Mouse (Mus musculus): Measurements from ENCODE around the gene Dnajc6. TPM values are rescaled to one million over a fixed set of nuclear protein-coding genes. Genes with fewer than 3 reads are reported as not detected.

Gene Dnajc6
- total RNA-seq, 2 experiments from 2014 or later, result 12.5 to 15.4 TPM

- no peak for ATAC-seq (replicated peaks; ENCODE audit: poor library complexity, severe bottlenecking)
Observed at GRCm38 (mm10) chr4:101674790-101675189, 178.3 kb downstream of the Dnajc6 start.

GRCm38 (mm10) chr4:101675726-101676125 is 179.3 kb downstream of the Dnajc6 start:
- ATAC-seq (replicated peaks; ENCODE audit: poor library complexity, severe bottlenecking), result peak; percentile 25; the same call in 1 of the 2 replicates

GRCm38 (mm10) chr4:101682620-101683019 is 186.2 kb downstream of the Dnajc6 start:
- ATAC-seq (replicated peaks; ENCODE audit: poor library complexity, severe bottlenecking), result no peak

- no peak for ATAC-seq (replicated peaks; ENCODE audit: poor library complexity, severe bottlenecking)
Observed at GRCm38 (mm10) chr4:101683086-101683485, 186.6 kb downstream of the Dnajc6 start.

- ATAC-seq (replicated peaks; ENCODE audit: poor library complexity, severe bottlenecking), result no peak
Observed at GRCm38 (mm10) chr4:101684821-101685220, 188.4 kb downstream of the Dnajc6 start.

GRCm38 (mm10) chr4:101686227-101686810 is 189.9 kb downstream of the Dnajc6 start:
- peak; percentile 66 for ATAC-seq (replicated peaks; ENCODE audit: poor library complexity, severe bottlenecking)

- no peak for ATAC-seq (replicated peaks; ENCODE audit: poor library complexity, severe bottlenecking)
Observed at GRCm38 (mm10) chr4:101689241-101689640, 192.8 kb downstream of the Dnajc6 start.

GRCm38 (mm10) chr4:101689645-101690044 is 193.2 kb downstream of the Dnajc6 start:
- ATAC-seq (replicated peaks; ENCODE audit: poor library complexity, severe bottlenecking), result no peak

Other genes with a start within 250 kb of the Dnajc6 start
- 46.7 and 47.4 TPM in 2 replicates for gene Jak1, start 231.4 kb upstream of the Dnajc6 start, total RNA-seq (2014; fragmentation: Nextera tagmentation)
- gene Jak1, start 231.4 kb upstream of the Dnajc6 start, total RNA-seq (2017), result 52.4 and 57.7 TPM in 2 replicates
- 10.6 and 12.3 TPM in 2 replicates for gene Ak4, start 77.4 kb upstream of the Dnajc6 start, total RNA-seq (2014; fragmentation: Nextera tagmentation)
- 27.4 and 37.0 TPM in 2 replicates for gene Ak4, start 77.4 kb upstream of the Dnajc6 start, total RNA-seq (2017)
- gene Leprot, start 151.1 kb downstream of the Dnajc6 start, total RNA-seq (2014; fragmentation: Nextera tagmentation), result 31.4 and 46.0 TPM in 2 replicates
- 45.3 and 45.7 TPM in 2 replicates for gene Leprot, start 151.1 kb downstream of the Dnajc6 start, total RNA-seq (2017)
- gene Lepr, start 220.8 kb downstream of the Dnajc6 start, total RNA-seq (2014; fragmentation: Nextera tagmentation), result not detected in 2 replicates
- 0.17 TPM in 1 of 2 replicates, not detected in the other for gene Lepr, start 220.8 kb downstream of the Dnajc6 start, total RNA-seq (2017)

Data from granulocyte monocyte progenitor cell, adult 5-6 weeks (primary cell).